Mouse (Mus musculus): ENCODE measurements around the gene Olfr433. TPM values are rescaled to one million over a fixed set of nuclear protein-coding genes. Genes with fewer than 3 reads are reported as not detected.

Gene Olfr433
- polyA plus RNA-seq, 1 experiment from 2014 or later = not detected

DNA sequence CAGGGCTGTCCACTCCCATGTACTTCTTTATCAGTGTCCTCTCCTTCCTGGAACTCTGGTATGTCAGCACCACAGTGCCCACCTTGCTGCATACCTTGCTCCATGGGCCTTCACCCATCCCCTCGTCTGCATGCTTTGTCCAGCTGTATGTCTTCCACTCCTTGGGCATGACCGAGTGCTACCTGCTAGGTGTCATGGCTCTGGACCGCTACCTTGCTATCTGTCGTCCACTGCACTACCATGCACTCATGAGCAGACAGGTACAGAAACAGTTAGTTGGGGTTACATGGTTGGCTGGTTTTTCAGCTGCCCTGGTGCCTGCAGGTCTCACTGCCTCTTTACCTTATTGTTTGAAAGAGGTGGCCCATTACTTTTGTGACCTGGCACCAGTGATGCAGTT lies 10.0 kb downstream of the Olfr433 start:
- Histone ChIP-seq H3K9ac (no peak overlapping the region), H3K4me1 (no peaks in the 10 kb centered on the region), H3K9me3 (no peaks in the 10 kb centered on the region), H3K27me3 (replicated peaks) (no peaks in the 10 kb centered on the region), H3K36me3 (no peaks in the 10 kb centered on the region), H3K4me2 (replicated peaks) (no peak overlapping the region), H3K27ac (no peak overlapping the region), H3K4me3 (no peak overlapping the region)
- no peak for ATAC-seq (ENCODE audit: low FRiP score, low read depth)
- WGBS = 95% methylated on average over 4 of the region's 4 CpGs

GRCm38 (mm10) chr1:174051515-174051914 lies 11.0 kb downstream of the Olfr433 start:
- Histone ChIP-seq H3K27ac (no peak overlapping the region), H3K9me3 (no peaks in the 10 kb centered on the region), H3K4me1 (no peaks in the 10 kb centered on the region), H3K9ac (no peak overlapping the region), H3K36me3 (no peaks in the 10 kb centered on the region), H3K4me3 (no peak overlapping the region), H3K27me3 (replicated peaks) (no peaks in the 10 kb centered on the region), H3K4me2 (replicated peaks) (no peak overlapping the region)
- WGBS = 91% methylated on average over 4 of the region's 4 CpGs
- no peak for ATAC-seq (ENCODE audit: low FRiP score, low read depth)

- Histone ChIP-seq H3K9ac (no peak overlapping the region), H3K4me3 (no peak overlapping the region), H3K27me3 (replicated peaks) (no peaks in the 10 kb centered on the region), H3K4me1 (no peaks in the 10 kb centered on the region), H3K9me3 (no peaks in the 10 kb centered on the region), H3K36me3 (no peaks in the 10 kb centered on the region), H3K27ac (no peak overlapping the region), H3K4me2 (replicated peaks) (no peak overlapping the region)
- 90% methylated on average over 5 of the region's 5 CpGs for WGBS
- ATAC-seq (ENCODE audit: low FRiP score, low read depth) = no peak
These were observed 11.5 kb downstream of the Olfr433 start for GRCm38 (mm10) chr1:174051931-174052536.

DNA sequence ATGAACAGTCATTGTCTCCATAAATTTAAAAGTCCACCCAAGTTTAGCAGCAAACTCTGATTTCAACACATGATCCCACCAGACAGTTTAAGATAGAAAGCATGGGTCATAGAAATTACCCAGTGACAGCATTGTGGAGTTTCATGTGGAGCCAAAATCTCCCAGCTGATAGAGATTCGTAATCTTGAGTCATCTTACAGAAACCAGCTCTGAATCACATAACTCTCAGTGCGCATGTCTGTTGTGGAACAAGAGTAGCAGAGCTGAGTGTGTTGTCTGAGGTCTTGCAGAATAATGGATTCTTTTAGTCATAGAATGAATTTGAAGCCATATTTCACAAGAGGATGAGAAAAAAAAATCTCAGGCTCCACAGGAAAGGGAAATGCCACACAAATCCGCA lies 12.5 kb downstream of the Olfr433 start:
- 88% methylated on average over 3 of the region's 3 CpGs for WGBS

GRCm38 (mm10) chr1:174055248-174055647 lies 14.7 kb downstream of the Olfr433 start:
- no peaks in the 10 kb centered on the region for H3K27me3 ChIP-seq (replicated peaks)
- H3K9ac ChIP-seq = no peak overlapping the region
- H3K27ac ChIP-seq = no peak overlapping the region
- no peak overlapping the region for H3K4me2 ChIP-seq (replicated peaks)
- H3K36me3 ChIP-seq = no peaks in the 10 kb centered on the region
- no peak overlapping the region for H3K4me3 ChIP-seq
- no peaks in the 10 kb centered on the region for H3K4me1 ChIP-seq
- no peak for ATAC-seq (ENCODE audit: low FRiP score, low read depth)
- no peaks in the 10 kb centered on the region for H3K9me3 ChIP-seq
- 81% methylated on average over 2 of the region's 2 CpGs for WGBS

More for the DNA sequence above, 12.5 kb downstream of the Olfr433 start:
- Histone ChIP-seq H3K9me3 (no peaks in the 10 kb centered on the region), H3K4me2 (replicated peaks) (no peak overlapping the region), H3K27ac (no peak overlapping the region), H3K27me3 (replicated peaks) (no peaks in the 10 kb centered on the region), H3K4me1 (no peaks in the 10 kb centered on the region), H3K4me3 (no peak overlapping the region), H3K9ac (no peak overlapping the region), H3K36me3 (no peaks in the 10 kb centered on the region)
- ATAC-seq (ENCODE audit: low FRiP score, low read depth) = no peak

DNA sequence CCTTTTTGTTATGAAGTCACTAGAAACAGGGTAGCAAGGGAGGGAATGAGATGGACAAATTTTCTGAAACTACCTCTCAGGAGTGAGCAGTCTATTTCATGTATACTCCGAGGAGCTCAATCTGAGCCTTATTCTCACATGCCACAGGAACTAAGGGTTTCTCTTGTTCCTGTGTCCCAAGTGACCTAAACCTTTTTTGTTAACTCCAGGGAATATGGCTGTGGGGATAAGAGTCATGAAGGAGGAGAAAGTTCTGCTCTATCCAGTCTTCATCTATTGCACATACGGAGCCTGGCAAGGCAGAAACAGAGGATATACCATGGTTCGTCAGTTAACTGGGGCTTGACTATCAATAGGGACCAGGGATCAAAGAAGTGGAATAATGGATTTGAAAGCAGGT lies 25.8 kb downstream of the Olfr433 start, which contains the start of gene Olfr430:
Olfr430 (plus strand) TSS at position 301 of the 400 bp plus-strand sequence.
- WGBS = 88% methylated on average over 3 of the region's 3 CpGs
- Histone ChIP-seq H3K9ac (no peak within 1 kb of the TSS), H3K4me1 (no peaks in the 10 kb centered on the region), H3K4me3 (no peak within 1 kb of the TSS), H3K9me3 (no peaks in the 10 kb centered on the region), H3K27me3 (replicated peaks) (no peaks in the 10 kb centered on the region), H3K27ac (no peak within 1 kb of the TSS), H3K36me3 (no peaks in the 10 kb centered on the region), H3K4me2 (replicated peaks) (no peak within 1 kb of the TSS)
- no peak for ATAC-seq (ENCODE audit: low FRiP score, low read depth)

GRCm38 (mm10) chr1:174084031-174084430 lies 43.5 kb downstream of the Olfr433 start, which contains the start of gene Olfr429:
Gene Olfr429, plus strand, starts transcription at chr1:174084331.
- H3K36me3 ChIP-seq = no peaks in the 10 kb centered on the region
- no peak within 1 kb of the TSS for H3K4me2 ChIP-seq (replicated peaks)
- H3K27ac ChIP-seq = no peak within 1 kb of the TSS
- 89% methylated on average over 2 of the region's 2 CpGs for WGBS
- no peak for ATAC-seq (ENCODE audit: low FRiP score, low read depth)
- H3K4me3 ChIP-seq = no peak within 1 kb of the TSS
- no peaks in the 10 kb centered on the region for H3K4me1 ChIP-seq
- H3K9me3 ChIP-seq = no peaks in the 10 kb centered on the region
- no peak within 1 kb of the TSS for H3K9ac ChIP-seq
- H3K27me3 ChIP-seq (replicated peaks) = no peaks in the 10 kb centered on the region

Other genes starting within 250 kb of the Olfr433 start
- gene Ifi211, start 127.7 kb upstream of the Olfr433 start, polyA plus RNA-seq (2016; fragmentation: Nextera tagmentation; extraction: Ambion mirVana) = 0.29 and 0.45 TPM in 2 replicates
- 0.70 and 1.0 TPM in 2 replicates for gene Mndal, start 98.2 kb upstream of the Olfr433 start, polyA plus RNA-seq (2016; fragmentation: Nextera tagmentation; extraction: Ambion mirVana)
- 0.36 and 0.66 TPM in 2 replicates for gene Ifi203, start 98.0 kb upstream of the Olfr433 start, polyA plus RNA-seq (2016; fragmentation: Nextera tagmentation; extraction: Ambion mirVana)
- not detected in 2 replicates for gene Ifi202b, start 58.0 kb upstream of the Olfr433 start, polyA plus RNA-seq (2016; fragmentation: Nextera tagmentation; extraction: Ambion mirVana)
- not detected in 2 replicates for gene Ifi205, start 8.9 kb upstream of the Olfr433 start, polyA plus RNA-seq (2016; fragmentation: Nextera tagmentation; extraction: Ambion mirVana)
- gene Olfr432, start 8.5 kb downstream of the Olfr433 start, polyA plus RNA-seq (2016; fragmentation: Nextera tagmentation; extraction: Ambion mirVana) = not detected in 2 replicates
- not detected in 2 replicates for gene Olfr430, start 25.9 kb downstream of the Olfr433 start, polyA plus RNA-seq (2016; fragmentation: Nextera tagmentation; extraction: Ambion mirVana)
- gene Olfr429, start 43.6 kb downstream of the Olfr433 start, polyA plus RNA-seq (2016; fragmentation: Nextera tagmentation; extraction: Ambion mirVana) = not detected in 2 replicates
- gene Olfr427, start 56.2 kb downstream of the Olfr433 start, polyA plus RNA-seq (2016; fragmentation: Nextera tagmentation; extraction: Ambion mirVana) = not detected in 2 replicates
- gene Olfr231, start 80.5 kb downstream of the Olfr433 start, polyA plus RNA-seq (2016; fragmentation: Nextera tagmentation; extraction: Ambion mirVana) = not detected in 2 replicates
- gene Olfr424, start 90.8 kb downstream of the Olfr433 start, polyA plus RNA-seq (2016; fragmentation: Nextera tagmentation; extraction: Ambion mirVana) = not detected in 2 replicates
- gene Olfr420, start 114.9 kb downstream of the Olfr433 start, polyA plus RNA-seq (2016; fragmentation: Nextera tagmentation; extraction: Ambion mirVana) = not detected in 2 replicates
- gene Spta1, start 132.1 kb downstream of the Olfr433 start, polyA plus RNA-seq (2016; fragmentation: Nextera tagmentation; extraction: Ambion mirVana) = 0.89 and 1.1 TPM in 2 replicates
- not detected in 2 replicates for gene Olfr419, start 211.4 kb downstream of the Olfr433 start, polyA plus RNA-seq (2016; fragmentation: Nextera tagmentation; extraction: Ambion mirVana)